Mouse (Mus musculus): ENCODE results near the gene Ndufa13. TPM values are rescaled to one million over a fixed set of nuclear protein-coding genes. Genes with fewer than 3 reads are reported as not detected.

The Ndufa13 gene
- polyA plus RNA-seq, 1 experiment, result 103 TPM

DNA sequence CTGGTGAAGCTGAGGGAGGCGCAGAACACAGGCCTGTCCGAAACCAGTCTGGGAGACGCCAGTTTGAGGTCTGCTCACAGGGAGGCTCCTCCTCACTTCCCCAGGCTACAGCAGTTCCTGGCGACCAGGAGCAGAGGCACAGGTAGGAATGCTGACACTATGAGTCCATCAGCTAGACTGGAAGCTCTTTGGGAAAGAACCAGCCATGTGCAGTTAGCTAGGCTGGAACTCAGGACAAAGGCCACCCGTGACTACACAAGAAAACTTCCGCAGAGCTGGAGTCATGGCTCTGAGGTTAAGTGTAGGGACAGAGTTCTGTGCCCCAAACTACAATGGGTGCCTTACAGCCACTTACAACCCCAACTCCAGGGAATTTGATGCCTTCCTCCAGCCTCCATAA lies 4.5 kb downstream of the Ndufa13 start:
- TF ChIP-seq CTCF (IDR thresholded peaks at IDR 0.05; ENCODE audit: insufficient read depth, low read length) (no peak), POLR2A (IDR thresholded peaks at IDR 0.05; ENCODE audit: borderline replicate concordance, extremely low read depth, low read depth, low read length) (no peak)
- peaks cover 4% of the 10 kb centered on the region; the same call in 1 of the 2 replicates for H3K4me1 ChIP-seq (ENCODE audit: control insufficient read depth, insufficient read depth, low read length)
- H3K4me3 ChIP-seq (replicated peaks; ENCODE audit: extremely low read depth, low read depth, low read length), result no peak overlapping the region
- DNase-seq, result no peak
- 88% methylated on average over 6 of the region's 6 CpGs for WGBS

DNA sequence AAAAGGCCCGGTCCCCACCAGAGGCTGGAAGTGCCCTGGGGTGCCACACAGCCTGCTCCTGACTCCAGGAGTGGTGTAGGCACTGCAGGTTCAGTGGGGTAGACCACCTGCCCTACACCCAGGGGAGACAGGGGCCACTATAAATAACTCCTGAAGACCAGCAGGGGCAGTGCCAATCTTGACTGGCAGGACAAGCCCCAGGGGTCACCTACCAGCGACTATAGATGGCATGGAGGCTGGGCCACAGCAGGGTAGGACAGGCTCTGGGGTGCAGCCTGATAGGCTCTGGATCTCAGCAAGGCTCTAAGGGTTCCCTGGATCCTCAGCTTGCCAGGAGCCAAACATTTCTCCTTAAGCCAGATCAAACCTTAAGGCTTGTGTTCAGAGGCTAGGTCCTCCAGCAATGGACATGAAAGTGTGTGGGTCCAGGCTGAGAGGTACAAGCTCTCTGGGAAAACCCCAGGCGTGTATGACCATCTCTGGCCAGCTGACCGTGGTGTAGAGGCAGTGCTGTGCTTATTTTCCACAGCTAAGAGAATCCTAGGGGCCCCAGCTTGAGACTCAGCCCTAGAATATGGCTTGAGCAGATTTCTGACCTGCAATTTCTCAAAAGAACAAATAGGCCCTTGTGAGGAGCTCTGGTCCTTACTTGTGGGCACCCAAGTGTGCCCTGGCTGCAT lies 6.4 kb downstream of the Ndufa13 start:
- H3K4me1 ChIP-seq (ENCODE audit: control insufficient read depth, insufficient read depth, low read length), result no peaks in the 10 kb centered on the region
- no peak for DNase-seq
- no peak overlapping the region for H3K4me3 ChIP-seq (replicated peaks; ENCODE audit: extremely low read depth, low read depth, low read length)
- WGBS, result 68% methylated on average over 4 of the region's 4 CpGs
- TF ChIP-seq POLR2A (IDR thresholded peaks at IDR 0.05; ENCODE audit: borderline replicate concordance, extremely low read depth, low read depth, low read length), result no peak
- TF ChIP-seq CTCF (IDR thresholded peaks at IDR 0.05; ENCODE audit: insufficient read depth, low read length), result no peak

DNA sequence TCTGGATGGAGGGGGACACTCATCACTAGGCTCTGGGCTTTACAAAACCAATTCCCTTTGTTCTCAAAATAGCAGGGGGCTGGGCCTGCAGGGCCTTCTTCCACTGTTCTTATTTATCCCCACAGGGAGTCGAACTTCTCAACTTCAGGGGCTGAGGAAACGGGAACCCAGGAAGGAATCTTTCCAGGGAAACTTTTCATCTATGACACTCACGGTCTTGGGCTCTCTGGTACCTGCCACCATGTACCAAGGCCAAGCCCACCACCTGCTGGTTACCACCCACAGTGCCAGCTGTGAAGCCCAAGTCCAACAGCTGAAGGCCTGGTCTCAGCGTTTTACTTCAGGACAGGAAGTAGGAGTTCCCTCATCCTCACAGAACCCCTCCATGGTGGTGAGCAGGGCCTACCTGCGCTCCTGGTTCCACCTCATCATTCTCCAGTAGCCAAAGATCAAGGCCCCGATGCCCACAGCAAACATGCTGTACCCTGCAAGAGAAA lies 7.5 kb downstream of the Ndufa13 start:
- TF ChIP-seq CTCF (IDR thresholded peaks at IDR 0.05; ENCODE audit: insufficient read depth, low read length) (no peak), POLR2A (IDR thresholded peaks at IDR 0.05; ENCODE audit: borderline replicate concordance, extremely low read depth, low read depth, low read length) (no peak)
- no peak for DNase-seq
- no peaks in the 10 kb centered on the region for H3K4me1 ChIP-seq (ENCODE audit: control insufficient read depth, insufficient read depth, low read length)
- WGBS, result 69% methylated on average over 6 of the region's 6 CpGs
- no peak overlapping the region for H3K4me3 ChIP-seq (replicated peaks; ENCODE audit: extremely low read depth, low read depth, low read length)

DNA sequence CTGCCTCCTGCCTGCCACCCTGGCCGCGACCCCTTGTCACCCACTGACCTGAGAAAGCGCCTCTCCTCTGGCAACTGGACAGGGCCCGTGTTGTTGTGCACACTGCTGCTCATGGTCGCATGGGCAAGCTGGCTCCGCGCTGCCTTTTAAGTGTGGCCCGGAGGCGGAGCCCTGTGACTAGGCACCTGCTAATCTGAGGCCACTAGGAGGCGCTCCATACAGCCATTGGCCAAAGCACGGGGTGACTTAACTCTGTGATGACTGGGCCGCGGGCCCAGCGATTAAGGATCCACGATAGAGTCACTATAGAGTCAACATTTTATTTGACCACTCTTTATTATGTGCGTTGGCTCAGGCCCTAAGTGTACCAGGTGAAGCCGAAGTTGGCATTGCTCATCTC lies 8.5 kb downstream of the Ndufa13 start:
- TF ChIP-seq POLR2A (IDR thresholded peaks at IDR 0.05; ENCODE audit: borderline replicate concordance, extremely low read depth, low read depth, low read length) (no peak), CTCF (IDR thresholded peaks at IDR 0.05; ENCODE audit: insufficient read depth, low read length) (peak; percentile 53)
- DNase-seq, result peak; percentile 43
- 53% methylated on average over 17 of the region's 17 CpGs for WGBS
- peaks cover 3% of the 10 kb centered on the region for H3K4me1 ChIP-seq (ENCODE audit: control insufficient read depth, insufficient read depth, low read length)
- H3K4me3 ChIP-seq (replicated peaks; ENCODE audit: extremely low read depth, low read depth, low read length), result no peak overlapping the region

DNA sequence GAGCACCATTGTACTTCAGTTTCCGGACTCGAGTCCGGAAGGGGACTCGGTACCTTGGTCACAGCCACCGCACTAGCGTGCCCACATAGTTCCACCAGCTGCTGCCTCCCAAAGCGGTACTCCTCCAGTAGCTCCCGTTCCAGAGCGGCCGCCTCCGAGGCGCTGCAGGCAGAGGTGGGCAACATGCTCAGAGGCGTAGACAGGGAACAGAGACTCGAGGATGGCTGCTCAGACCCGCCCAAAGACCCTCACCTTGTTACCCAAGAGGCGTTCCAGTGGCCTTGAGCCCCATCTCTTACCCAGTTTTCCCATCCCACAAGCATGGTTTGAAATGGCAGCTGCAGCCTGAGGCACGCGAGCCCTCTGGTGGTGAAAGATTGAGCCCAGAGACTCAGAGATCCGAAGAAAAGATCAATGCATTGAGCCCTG lies 11.5 kb downstream of the Ndufa13 start:
- TF ChIP-seq POLR2A (IDR thresholded peaks at IDR 0.05; ENCODE audit: borderline replicate concordance, extremely low read depth, low read depth, low read length) (no peak), CTCF (IDR thresholded peaks at IDR 0.05; ENCODE audit: insufficient read depth, low read length) (peak; percentile 45)
- peak; percentile 18 for DNase-seq
- Histone ChIP-seq H3K4me1 (ENCODE audit: control insufficient read depth, insufficient read depth, low read length) (peaks cover 17% of the 10 kb centered on the region), H3K4me3 (replicated peaks; ENCODE audit: extremely low read depth, low read depth, low read length) (no peak overlapping the region)
- 45% methylated on average over 19 of the region's 19 CpGs for WGBS

DNA sequence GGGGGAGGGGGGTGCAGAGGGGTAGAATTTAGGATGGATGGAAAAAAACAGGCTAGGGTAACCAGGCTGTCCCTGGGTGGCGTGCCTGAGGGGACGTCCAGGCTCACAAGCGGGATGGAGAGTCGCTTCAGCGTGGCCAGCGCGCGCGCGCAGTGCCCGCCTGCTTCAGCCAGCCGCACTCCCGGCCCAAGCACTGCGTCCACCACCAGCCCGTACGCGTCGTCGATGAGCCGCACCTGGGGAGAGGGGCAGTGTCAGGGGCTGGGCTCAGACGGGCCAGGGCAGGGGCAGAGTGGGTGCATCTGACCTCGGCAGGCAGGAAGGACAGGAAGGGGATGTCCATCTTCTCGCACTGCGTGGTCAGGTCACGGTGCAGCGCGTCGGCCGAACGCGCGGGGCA lies 13.5 kb downstream of the Ndufa13 start:
- Histone ChIP-seq H3K4me1 (ENCODE audit: control insufficient read depth, insufficient read depth, low read length) (peaks cover 17% of the 10 kb centered on the region), H3K4me3 (replicated peaks; ENCODE audit: extremely low read depth, low read depth, low read length) (no peak overlapping the region)
- WGBS, result 4% methylated on average over 32 of the region's 32 CpGs
- TF ChIP-seq POLR2A (IDR thresholded peaks at IDR 0.05; ENCODE audit: borderline replicate concordance, extremely low read depth, low read depth, low read length) (no peak), CTCF (IDR thresholded peaks at IDR 0.05; ENCODE audit: insufficient read depth, low read length) (no peak)
- no peak for DNase-seq

DNA sequence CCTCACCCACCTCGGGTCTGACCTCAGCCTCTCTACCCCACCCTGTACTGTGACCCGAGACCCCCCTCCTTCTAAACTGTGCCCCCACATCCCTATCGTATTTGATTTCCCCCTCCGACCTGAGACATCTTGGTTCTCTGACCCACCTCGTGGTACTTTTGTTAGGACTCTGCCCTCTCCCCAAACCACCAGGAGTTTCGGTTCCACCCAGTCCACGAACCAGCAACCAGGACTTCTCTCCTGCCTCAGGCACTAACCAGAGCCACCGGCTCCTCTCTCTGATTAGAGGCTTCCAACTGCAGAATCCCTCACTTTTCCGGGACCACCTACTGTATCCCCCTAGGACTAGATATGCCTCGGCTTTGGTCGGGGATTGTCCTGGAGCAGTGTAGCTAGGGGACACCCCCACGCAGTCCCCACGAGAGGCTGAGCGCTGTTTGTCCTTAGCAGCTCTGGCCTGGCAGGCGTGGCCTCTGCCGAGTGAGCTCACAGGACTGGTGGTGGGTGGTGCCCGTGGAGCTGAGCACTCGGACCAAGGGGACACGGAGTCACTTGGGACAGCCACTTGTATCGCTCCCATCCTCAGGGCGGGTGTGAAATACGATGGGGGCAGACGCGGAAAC lies 14.0 kb downstream of the Ndufa13 start:
- Histone ChIP-seq H3K4me1 (ENCODE audit: control insufficient read depth, insufficient read depth, low read length) (peaks cover 17% of the 10 kb centered on the region), H3K4me3 (replicated peaks; ENCODE audit: extremely low read depth, low read depth, low read length) (peak overlapping the region; percentile 34)
- 6% methylated on average over 24 of the region's 24 CpGs for WGBS
- peak; percentile 25 for DNase-seq
- no peak for TF ChIP-seq CTCF (IDR thresholded peaks at IDR 0.05; ENCODE audit: insufficient read depth, low read length)
- TF ChIP-seq POLR2A (IDR thresholded peaks at IDR 0.05; ENCODE audit: borderline replicate concordance, extremely low read depth, low read depth, low read length), result no peak

DNA sequence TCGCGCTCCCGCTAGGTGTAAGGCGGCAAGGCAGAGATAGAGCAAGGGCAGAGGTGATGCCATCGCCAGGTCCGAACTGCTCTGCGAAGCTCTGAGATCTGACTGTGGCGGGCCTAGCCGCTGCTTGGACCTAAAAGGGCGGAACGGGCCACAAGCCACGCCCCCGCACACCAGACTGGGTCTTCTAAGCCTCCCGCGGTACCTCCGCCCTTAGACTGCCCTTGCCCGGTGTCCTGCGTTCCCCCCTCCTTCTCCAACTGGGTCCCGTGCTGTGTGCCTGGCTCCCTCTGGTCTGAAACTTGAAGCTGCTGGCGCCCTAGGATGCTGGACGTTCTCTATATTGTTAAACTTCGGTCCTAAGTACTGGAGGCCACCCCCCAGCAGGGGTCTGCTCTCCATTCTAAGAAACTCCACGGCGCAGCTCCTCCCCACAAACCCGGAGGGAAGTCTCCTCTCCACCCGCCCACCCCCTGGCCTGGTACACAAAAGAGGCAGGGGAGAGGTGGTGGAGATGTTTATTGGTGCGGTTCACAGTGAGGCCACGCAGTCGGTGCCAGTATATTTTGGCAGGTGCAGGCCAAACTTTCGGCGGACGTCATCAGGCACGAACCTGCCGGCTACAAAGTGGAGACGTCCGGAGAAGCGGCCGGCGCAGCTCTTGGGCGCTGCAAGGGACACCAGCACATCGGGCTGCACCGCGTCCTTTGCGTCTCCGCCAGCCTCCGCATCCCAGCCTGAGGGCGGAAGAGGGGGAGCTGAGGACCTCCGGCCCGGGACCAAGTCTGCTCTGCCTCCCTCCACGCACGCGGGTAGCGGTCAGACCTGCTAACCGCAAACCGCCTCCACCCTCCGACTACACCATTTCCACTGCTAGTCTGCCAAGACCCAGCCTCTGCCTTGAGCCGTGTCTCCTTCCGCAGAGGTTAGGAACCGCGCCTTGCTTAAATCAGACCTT lies 14.8 kb downstream of the Ndufa13 start, which contains the start of gene Cilp2:
TSS of gene Cilp2 (minus strand) at position 399 of the 955 bp plus-strand sequence.
- TF ChIP-seq CTCF (IDR thresholded peaks at IDR 0.05; ENCODE audit: insufficient read depth, low read length) (no peak), POLR2A (IDR thresholded peaks at IDR 0.05; ENCODE audit: borderline replicate concordance, extremely low read depth, low read depth, low read length) (no peak)
- WGBS, result under 1% methylated on average over 56 of the region's 60 CpGs
- H3K4me3 ChIP-seq (replicated peaks; ENCODE audit: extremely low read depth, low read depth, low read length), result peak within 1 kb of the TSS; percentile 34
- peak; percentile 19 for DNase-seq
- peaks cover 17% of the 10 kb centered on the region for H3K4me1 ChIP-seq (ENCODE audit: control insufficient read depth, insufficient read depth, low read length)

DNA sequence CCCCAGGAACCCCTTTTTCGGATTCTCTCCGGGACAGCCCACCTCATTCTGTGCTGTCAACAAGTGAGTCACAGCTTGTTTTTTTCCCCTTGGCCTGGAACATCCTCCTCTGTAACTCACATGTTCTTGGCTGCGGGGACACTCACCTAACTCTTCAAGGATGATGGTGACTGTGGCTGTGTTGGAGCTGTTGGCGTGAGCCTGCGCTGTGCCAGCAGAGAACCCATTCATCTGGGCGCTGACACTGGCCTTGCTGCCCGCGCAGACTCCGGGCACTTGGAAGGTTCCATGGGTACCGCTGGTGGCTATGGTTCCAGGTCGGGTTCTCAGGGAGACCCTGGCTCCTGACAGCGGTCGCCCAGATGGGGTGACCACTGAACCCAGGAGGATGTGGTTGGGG lies 18.2 kb downstream of the Ndufa13 start:
- Histone ChIP-seq H3K4me3 (replicated peaks; ENCODE audit: extremely low read depth, low read depth, low read length) (no peak overlapping the region), H3K4me1 (ENCODE audit: control insufficient read depth, insufficient read depth, low read length) (peaks cover 22% of the 10 kb centered on the region)
- TF ChIP-seq CTCF (IDR thresholded peaks at IDR 0.05; ENCODE audit: insufficient read depth, low read length) (no peak), POLR2A (IDR thresholded peaks at IDR 0.05; ENCODE audit: borderline replicate concordance, extremely low read depth, low read depth, low read length) (no peak)
- WGBS, result 52% methylated on average over 13 of the region's 13 CpGs
- no peak for DNase-seq

Measured in lung, adult 2 months (tissue).